Mouse (Mus musculus) inflammation-experienced regulatory T-cells, adult 6 months (primary cell): ENCODE data around the gene Bcl2l1. TPM values are rescaled to one million over a fixed set of nuclear protein-coding genes. Genes with fewer than 3 reads are reported as not detected.

ENCODE experiments used
- ATAC-seq: one replicate; pipeline ENCODE4 v1.8.0; 2017
- polyA plus RNA-seq, 3 experiments: library from polyadenylated mRNA; unstranded; fragments of 100-300 nt; shearing (Covaris generic); gene quantifications; one replicate each; pipeline ENCODE4 v1.2.1; 2017

The Bcl2l1 gene
- polyA plus RNA-seq, 3 experiments from 2014 or later, result 36.5 to 64.5 (median 41.8) TPM

GRCm38 (mm10) chr2:152767618-152768271, 63.8 kb downstream of the Bcl2l1 start:
- ATAC-seq, result peak; percentile 67

DNA sequence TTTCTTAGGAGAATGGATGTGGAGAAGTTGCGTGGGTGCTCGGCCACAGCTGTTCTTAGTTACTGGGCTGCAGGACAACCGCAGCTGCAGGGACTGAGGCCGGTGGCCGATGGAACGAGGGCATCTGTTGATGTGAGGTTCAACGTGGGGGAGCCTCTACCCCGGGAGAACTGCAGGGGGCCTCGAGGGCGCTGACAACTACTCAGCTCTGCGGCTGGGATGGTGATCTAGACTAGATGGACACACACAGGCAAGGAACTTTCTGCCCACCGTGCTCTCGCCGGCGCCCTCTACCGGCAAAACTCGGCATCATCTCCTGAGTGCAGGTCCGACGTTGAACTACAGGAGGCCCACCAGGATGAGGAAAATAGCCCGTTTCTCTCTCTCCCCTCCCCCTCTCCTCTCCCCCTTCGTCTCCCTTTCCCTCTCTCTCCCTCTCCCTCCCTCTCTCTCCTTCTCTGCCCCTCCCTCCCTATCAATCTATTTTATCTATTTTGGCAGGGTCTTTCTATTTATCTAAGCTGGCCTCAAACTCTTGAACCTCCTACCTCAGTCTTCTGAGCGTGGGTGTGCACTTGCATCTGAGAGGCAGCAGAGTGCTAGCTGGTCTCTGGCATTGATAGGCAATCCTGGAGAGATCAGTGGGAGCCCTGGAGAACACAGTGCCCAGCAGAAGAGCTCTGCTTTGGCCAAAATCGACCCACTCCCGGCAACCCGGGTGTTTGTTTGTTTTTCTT, 65.0 kb downstream of the Bcl2l1 start:
- ATAC-seq, result peak; percentile 85

DNA sequence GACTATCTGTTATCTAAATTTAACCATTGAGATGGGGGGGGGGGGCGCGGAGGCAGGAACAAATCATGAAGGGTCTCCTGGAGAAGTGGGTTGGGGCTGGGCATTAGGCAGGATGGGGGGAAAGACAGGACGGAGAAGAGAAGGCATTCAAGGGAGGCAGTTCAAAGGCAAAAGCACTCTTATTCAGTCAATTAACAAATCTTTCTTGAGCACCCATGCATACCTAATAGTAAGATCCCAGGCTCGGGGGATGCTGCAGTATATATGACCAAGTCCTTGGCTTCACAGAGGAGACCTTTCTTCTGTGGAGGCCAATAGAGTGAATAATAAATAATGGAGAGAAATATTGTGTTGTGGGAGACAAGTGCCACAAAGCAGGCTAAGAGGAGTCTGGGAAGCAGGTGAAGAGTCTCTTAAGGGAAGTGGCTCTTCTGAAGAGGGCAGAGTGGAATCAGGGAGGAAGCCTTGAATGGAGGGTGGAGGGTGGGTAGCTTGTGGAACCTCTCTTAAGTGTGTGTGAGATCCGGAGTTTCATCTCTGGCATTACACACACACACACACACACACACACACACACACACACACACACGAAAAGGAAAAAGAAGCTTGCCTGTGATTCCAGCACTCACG, 66.4 kb downstream of the Bcl2l1 start:
- ATAC-seq, result no peak

- no peak for ATAC-seq
These were observed 67.1 kb downstream of the Bcl2l1 start for GRCm38 (mm10) chr2:152764172-152765044.

GRCm38 (mm10) chr2:152763310-152763709, 68.2 kb downstream of the Bcl2l1 start:
- no peak for ATAC-seq

GRCm38 (mm10) chr2:152758351-152758750, 73.2 kb downstream of the Bcl2l1 start:
- no peak for ATAC-seq

DNA sequence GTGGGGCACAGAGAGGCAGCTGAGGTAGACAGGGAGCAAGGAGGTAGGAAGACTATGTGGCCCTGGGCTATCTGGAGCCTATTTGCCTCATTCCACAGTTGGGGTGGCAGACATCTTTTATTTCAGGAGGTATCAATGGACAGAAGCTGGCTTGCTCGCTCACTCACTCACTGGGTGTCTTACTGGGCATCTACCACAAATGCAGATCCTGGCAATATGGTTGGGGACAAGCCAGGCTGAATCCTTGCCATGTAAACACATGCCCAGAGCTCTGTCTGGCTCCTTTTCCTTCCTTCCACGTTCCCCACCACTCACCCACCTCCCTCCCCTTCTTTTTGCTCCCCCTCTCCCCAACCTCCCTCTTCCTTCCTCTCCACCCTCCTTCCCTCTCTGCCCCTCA, 74.0 kb downstream of the Bcl2l1 start:
- ATAC-seq, result no peak

DNA sequence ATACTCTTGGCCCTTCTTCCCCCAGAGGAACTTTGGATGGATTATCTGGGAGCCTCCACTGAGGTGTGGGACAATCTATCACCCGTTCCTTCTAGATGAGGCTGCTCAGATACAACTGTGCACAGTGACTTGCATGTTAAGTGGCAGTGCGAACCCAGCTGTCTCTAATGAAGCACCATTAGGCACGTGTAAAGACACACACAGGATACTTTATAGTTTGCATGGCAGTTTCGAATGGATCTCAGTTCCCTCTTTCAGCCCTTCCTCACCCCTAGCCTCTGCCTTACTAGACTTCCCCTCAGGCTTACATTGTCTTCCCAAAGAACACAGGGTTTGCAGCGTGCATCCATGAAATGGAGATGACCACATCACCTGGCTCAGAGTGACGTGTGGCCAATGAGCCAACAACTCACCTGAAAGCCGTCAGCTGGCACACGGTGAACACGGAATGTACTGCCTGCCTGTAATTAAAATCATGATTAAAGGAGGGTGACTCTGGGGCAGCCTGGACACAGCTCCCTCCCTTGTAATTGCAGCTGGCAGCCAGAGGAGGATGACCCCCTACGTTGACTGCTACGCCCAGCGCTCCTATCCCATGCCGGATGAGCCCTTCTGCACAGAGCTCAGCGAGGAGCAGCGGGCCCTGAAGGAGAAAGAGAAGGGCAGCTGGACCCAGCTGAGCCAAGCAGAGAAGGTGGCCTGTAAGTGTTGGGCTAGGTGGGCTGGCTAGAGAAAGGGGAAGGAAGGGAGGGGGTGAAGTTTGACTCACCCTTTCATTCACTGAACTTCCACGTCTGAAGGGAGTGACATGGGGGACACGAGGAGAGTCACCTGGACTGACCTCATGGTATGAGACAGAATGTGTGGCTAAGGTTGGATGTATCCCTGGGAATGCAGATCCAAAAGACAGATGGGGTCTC, 74.8 kb downstream of the Bcl2l1 start:
- no peak for ATAC-seq

DNA sequence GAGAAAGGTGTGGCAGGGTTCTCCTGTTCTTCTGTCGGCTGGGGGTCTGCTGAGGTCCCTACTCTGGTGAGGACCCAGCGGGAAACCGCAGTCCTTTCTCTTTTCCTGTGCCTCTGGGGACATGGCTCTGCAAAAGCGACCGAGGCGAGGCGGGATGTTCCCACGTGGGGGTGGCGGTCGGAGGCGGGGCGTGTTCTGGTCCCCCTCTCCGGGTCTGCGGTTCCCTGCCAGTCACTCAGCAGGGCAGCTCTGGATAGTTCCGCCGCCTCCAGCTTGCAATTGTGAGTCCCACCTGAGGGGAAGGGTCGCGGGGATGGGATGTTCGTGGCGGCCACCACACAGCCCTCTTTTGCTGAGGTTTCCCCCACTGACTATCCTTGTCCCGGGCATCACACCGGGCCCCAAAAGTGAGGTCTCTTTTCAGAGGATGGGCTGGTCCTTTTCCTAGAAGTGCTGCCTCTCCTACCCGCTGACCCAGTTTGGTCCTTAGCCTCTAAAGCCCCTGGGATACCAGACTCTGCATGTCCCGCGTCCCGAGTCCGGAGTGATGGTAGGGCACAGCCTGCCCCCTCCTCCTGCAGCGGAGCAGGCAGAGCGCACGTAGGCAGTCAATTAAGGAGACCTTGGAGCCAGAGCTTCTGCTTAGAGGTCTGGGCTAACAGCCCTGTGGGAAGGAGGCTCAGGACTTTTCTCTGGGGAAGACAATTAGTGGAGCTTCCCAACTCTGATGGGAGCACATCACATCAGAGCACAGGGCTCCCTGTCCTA, 77.4 kb downstream of the Bcl2l1 start, which contains the start of gene Cox4i2:
Gene Cox4i2, plus strand, starts transcription at position 230 of the 768 bp plus-strand sequence.
- ATAC-seq, result no peak

GRCm38 (mm10) chr2:152742435-152742834, 89.1 kb downstream of the Bcl2l1 start:
- peak; percentile 32 for ATAC-seq

DNA sequence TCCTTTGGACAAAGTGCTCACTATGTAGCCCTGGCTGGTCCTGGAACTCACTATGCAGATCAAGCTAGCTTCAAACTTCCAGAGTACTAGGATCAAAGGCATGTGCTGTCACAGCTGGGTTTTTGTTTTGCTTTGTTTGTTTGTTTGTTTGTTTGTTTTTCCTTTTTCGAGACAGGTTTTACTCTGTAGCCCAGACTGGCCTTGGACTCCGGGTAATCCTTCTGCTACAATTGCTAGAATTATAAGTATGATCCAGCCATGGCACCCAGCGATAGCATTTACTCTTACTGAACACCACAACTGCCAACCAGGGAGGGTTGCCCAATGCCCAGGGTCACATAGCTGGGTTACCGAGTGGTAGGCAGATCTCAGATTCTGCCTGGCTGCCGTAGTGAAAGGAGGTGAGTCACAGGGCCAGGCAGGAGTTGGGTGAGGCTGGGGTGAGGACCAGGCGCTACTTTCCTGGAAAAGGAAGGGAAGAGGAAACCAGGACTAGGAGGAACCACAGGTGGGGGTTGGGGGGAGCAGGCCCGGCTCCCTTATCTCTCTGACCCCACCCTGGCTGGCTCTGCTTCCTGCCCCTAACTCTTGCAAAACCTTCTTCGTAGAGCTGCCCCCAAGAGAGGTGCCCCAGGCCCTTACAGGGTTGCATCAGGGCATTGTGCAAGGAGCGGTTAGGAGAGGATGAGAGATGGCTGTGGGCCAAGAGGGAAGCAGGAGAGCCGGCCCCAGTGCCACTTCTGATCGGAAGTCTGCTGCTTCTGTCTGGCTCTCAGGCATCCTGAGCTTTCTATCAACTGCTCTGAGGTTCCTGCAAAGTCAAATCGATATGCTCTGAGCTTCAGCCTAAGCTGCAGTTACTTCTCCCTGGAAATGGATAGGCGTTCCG, 90.1 kb downstream of the Bcl2l1 start:
- ATAC-seq, result no peak

GRCm38 (mm10) chr2:152740490-152740889, 91.0 kb downstream of the Bcl2l1 start:
- ATAC-seq, result no peak

DNA sequence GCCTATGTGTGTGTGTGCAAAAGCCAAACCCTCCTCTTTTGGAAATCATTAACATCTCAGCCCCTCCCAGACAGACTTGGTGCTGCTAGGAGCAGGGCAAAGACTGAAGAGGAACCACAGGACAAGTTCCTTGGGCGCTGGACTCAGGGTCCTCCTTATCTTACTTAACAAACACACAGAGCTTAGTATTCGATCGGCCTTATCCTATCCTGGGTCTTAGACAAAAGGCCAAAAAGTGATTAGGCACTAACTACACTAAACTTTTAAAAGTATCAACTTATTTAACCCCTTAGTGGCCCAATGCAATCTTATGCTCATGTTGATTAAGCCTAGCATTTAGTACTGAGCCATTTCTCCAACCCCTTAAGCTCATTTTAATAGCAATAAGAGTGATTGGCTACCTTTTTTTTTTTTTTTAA, 91.7 kb downstream of the Bcl2l1 start:
- ATAC-seq, result no peak

DNA sequence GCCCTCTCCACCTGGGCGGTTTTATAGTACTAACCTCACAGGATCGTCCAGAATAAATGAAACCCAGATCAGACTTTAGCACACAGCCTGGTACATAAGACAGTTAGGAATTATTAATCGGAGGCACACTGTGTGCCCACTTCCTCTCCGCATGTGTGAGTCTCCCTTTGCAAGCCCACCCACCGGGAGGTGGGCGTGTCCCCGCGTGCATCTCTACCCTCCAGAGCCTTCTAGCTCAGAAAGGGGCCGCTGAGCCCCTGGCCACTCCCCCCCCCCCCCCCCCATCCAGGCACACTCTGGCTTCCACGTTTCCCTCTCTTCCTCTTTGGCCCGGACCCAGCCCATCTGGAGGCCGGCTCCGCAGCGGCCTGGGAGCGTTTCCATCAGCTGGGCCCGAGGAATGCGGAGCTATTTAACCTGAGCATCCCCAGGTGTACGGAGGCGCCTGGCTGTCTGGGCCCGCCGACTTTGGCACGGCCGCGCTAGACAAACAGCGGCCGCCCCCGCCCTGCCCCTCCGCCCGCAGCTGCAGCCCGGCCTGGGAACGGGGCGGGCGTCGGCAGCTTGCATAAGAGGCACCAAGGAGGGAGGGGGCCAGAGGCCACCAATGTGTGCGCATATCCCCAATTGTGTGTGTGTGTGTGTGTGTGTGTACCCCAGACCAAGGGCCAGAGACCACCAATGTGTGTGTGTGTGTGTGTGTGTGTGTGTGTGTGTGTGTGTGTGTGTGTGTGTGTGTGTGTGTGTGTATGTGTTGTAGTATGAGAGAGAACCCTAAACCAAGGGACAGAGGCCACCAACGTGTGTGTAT, 92.3 kb downstream of the Bcl2l1 start:
- ATAC-seq, result no peak

GRCm38 (mm10) chr2:152738341-152738740, 93.2 kb downstream of the Bcl2l1 start:
- no peak for ATAC-seq

GRCm38 (mm10) chr2:152737306-152738221, 94.0 kb downstream of the Bcl2l1 start:
- ATAC-seq, result no peak

- no peak for ATAC-seq
These were observed 94.8 kb downstream of the Bcl2l1 start for GRCm38 (mm10) chr2:152736748-152737147.
